Mouse (Mus musculus) cerebellum, postnatal 14 days (tissue): ENCODE measurements around the gene Nfib.

Experiments
- DNase-seq, 2 experiments: peaks; one replicate each; pipeline ENCODE4 v3.0.0; 2021; ENCODE audit warnings: mixed read lengths in 2 of 2

The Nfib gene

DNA sequence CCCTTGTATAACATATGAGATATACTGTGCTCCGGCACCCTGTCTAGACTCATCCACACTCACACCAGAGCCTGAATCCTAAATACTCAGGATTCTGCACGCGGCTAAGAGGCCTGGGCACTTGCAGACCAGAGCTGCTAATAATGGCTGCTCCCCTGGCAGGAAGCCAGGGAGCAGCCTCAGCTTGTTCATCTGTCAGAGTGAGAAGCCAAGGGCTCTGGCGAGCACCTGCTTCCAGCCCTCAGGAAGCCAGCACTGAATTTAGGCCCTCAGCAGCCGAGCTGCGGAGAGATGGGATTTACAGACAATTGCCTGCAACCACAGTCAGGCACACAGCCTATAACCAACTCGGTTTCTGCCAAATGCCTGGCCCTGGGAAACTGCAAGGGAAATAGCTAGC is 15.3 kb downstream of the Nfib start:
- peak; percentile 86 to 88 for DNase-seq

GRCm38 (mm10) chr4:82686037-82686436 is 19.5 kb downstream of the Nfib start:
- no peak for DNase-seq

DNA sequence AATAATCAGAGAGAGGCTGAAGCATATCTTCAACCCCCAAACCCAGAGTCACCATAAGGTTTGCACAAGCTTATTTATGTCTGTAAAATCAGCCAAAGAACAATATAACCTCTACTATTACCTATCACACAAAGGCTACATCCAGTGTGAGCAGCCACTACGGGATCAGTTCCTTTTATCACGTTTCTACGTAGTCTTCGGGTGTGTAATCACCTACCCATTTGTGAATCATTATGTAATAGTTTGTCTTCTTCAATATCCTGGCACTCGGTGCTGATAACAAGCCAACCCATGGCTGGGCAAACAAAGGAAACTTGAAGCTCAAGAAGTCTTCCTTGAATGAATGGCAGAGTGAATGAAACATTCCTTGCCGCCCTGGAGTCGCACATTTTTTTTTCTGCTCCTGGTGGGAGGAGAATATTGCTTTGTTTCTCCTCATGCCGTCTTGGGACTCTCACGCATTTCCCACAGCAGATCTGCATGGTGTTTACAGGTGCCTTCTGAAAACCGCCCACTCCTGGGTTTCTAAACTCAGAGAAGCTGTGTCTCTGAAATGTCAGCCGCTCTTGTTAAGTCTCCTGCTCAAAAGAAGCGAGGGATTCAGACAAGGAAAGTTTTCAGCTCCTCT is 21.3 kb downstream of the Nfib start:
- DNase-seq = no peak

GRCm38 (mm10) chr4:82683583-82683982 is 22.0 kb downstream of the Nfib start:
- DNase-seq = peak; percentile 50 to 51

GRCm38 (mm10) chr4:82676104-82676503 is 29.4 kb downstream of the Nfib start:
- no peak for DNase-seq

DNA sequence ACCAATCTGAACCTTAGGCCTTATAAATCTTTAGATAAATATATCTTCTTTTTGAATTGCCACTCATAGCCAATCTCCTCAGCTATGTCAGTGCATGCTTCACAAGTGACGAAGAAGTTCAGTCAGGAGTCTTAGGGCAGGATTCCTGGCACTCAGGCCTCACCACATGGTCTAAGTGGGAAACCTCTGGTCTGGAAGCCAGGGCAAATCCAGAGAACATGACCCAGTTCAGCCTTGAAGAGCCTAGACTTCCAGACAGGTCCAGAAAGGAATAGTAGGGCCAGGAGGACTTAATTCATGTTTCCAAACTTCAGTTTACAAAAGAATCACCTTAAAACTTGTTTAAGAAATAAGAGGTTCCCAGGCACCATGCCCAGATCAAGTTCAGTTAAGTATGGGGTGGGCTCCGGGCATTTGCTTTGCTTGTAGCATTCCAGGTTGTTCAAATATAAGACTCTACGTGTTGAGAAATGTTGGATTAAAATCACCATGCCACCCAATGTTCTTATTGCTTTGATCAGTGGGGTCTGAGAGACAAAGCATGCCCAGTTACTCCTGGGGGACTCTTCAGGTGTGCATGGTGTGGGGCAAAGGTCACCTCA is 38.2 kb downstream of the Nfib start:
- no peak for DNase-seq

DNA sequence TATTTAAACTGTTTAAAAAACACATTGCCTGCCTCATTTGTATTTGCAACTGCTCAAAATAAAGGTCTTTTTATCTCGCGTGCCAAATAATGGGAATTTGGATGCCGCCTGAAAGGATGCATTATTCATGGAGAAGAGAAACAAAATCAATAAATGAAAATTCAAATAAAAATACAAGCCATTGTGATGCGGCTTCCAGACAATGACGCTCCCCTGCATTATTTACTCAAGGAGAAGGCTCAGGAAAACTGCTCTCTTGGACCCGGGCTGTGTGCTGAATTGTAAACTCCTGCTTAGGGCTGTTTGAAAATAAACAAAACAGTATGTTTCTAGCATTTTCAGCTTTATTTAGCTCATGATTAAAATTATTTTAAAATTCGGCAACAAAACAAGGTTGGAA is 41.1 kb downstream of the Nfib start:
- no peak for DNase-seq

GRCm38 (mm10) chr4:82663749-82664381 is 41.7 kb downstream of the Nfib start:
- DNase-seq = peak in 1 of 2 experiments; percentile 23

GRCm38 (mm10) chr4:82662626-82663025 is 42.9 kb downstream of the Nfib start:
- DNase-seq = no peak

DNA sequence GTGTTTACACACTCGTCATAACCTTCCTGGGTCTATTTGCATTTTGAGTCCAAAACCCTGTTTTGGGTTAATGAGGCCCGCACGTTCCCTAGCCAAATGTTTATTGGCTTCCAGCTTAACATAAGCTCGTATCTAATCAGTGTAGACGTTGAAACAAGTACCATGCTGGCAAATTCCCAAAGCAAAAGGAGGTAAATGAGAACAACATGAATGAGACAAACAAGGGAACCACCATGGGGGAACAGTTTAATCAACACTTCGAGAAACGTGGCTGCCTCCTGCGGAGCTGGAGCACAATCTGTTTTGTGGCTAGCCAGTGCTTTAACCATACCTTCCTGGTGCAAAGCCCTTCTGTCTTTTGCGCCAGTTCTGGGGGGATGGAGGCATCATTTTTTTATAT is 43.3 kb downstream of the Nfib start:
- peak in 1 of 2 experiments; percentile 36 for DNase-seq

GRCm38 (mm10) chr4:82661215-82661614 is 44.3 kb downstream of the Nfib start:
- no peak for DNase-seq

DNA sequence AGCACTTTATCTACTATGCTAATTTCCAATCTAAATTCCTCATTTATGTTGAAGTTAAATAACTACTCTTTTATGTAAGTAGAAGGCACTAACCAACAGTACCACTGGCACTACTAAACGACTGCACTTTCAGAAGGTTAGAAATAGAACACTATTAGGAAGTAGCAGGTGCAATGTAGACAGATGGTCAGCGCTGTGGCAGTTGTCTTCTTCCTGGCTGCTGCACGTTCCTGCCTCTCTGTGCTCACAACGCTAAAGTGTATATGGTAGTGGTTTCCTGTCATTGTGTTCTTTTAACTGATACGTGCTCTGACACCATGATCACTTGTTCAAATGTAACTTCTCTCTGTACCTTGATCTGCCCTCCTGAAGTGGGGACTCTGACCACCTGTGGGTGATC is 59.9 kb downstream of the Nfib start:
- DNase-seq = no peak

GRCm38 (mm10) chr4:82644797-82645196 is 60.8 kb downstream of the Nfib start:
- peak; percentile 20 to 31 for DNase-seq

- DNase-seq = peak in 1 of 2 experiments; percentile 65
Measured at GRCm38 (mm10) chr4:82643734-82644085, 61.8 kb downstream of the Nfib start.

GRCm38 (mm10) chr4:82643022-82643733 is 62.4 kb downstream of the Nfib start:
- DNase-seq = peak; percentile 83 to 88

DNA sequence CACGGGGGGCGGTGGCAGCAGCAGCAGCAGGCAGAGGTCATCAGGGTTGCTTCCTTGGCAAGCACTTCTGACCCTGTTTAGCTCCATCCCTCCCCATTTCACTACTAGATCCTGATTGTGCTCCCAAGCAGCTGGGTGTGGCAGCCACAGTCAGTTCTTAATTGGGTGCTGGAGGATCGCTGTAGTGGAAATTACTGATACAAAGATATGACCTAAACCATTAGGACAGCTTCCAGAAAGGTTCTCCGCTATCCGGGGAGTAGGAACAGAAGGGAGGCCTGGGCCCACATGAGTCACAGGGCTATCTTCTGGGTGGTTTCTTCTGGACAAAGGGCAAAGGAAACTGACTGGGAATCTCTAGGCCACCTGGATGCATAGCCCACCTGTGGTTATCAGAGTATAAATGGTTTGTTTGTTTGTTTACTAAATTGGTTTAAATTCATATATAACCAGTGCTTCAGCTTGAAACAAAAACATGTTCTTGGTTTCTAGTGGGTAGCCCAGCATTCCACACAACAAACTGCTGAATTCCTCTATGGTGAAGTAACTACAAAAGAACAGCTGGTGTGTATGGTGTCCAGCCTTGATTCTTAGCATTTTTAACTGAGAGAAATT is 64.4 kb downstream of the Nfib start:
- no peak for DNase-seq

- no peak for DNase-seq
Measured at GRCm38 (mm10) chr4:82638251-82638650, 67.3 kb downstream of the Nfib start.

DNA sequence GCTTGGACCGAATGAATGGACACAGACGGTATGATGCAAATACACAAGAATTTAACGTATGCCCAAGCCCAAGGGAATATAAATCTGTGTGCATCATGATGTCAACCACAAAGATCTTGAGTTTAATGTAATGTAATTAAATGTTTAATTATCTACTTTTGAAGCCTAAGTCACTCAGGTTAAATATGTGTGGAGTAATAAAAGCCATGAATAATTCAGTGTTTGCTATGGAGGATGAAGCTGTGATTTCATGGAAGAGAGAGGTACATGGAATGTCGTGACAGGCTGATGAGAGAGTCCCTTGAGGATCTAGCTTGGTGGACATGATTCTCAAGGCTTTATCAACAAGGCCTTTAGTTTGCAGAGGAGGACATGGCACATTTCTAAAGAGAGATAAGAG is 67.9 kb downstream of the Nfib start:
- no peak for DNase-seq

- no peak for DNase-seq
Measured at GRCm38 (mm10) chr4:82636658-82637057, 68.9 kb downstream of the Nfib start.

DNA sequence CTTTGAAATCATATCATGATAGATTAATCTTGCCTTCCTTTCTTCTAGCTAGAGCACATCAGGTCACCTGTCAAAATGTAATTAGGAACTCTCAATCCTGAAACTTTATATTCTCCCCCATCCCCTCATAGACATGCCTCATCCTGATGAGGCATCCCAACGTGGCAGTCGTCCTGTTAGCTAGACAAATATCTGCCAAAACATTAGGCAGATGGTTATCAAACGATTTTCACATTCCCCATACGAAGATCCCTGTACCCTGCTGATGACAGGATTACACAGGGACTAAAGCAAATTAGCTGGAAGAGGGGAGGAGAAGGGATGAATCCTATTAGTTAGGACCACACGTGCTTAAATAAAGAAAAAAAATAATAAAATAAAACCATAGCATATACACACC is 69.7 kb downstream of the Nfib start:
- DNase-seq = no peak

DNA sequence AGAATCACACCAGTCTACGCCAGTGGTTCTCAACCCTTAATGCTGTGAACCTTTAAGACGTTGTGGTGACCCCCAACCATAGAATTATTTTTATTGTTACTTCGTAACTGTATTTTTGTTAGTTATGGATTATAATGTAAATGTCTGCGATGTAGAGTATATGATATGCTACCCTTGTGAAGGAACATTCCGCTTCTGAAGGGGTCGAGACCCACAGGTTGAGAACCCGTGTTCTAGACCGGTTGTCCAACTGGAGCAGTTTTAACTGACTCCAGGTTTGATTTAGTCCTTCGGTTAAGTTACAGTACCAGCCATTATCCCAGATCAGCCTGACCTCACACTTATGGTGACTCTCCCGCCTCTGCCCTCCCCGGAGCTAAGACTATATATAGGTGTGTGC is 70.4 kb downstream of the Nfib start:
- DNase-seq = no peak

GRCm38 (mm10) chr4:82634365-82634764 is 71.2 kb downstream of the Nfib start:
- DNase-seq = no peak

- no peak for DNase-seq
Measured at GRCm38 (mm10) chr4:82624285-82625045, 81.1 kb downstream of the Nfib start.
